Mouse (Mus musculus) heart, postnatal 0 days (tissue): ENCODE results near the gene Egfl7.

Source experiments
- CTCF ChIP-seq: IDR thresholded peaks from 2 replicates; pipeline ENCODE4 v1.5.1; 2016; ENCODE audit warnings: antibody characterized with exemption, control low read depth, low read depth
- EP300 ChIP-seq: IDR thresholded peaks from 2 replicates; pipeline ENCODE4 v1.6.1; 2016; ENCODE audit warnings: antibody characterized with exemption, low read depth

DNA sequence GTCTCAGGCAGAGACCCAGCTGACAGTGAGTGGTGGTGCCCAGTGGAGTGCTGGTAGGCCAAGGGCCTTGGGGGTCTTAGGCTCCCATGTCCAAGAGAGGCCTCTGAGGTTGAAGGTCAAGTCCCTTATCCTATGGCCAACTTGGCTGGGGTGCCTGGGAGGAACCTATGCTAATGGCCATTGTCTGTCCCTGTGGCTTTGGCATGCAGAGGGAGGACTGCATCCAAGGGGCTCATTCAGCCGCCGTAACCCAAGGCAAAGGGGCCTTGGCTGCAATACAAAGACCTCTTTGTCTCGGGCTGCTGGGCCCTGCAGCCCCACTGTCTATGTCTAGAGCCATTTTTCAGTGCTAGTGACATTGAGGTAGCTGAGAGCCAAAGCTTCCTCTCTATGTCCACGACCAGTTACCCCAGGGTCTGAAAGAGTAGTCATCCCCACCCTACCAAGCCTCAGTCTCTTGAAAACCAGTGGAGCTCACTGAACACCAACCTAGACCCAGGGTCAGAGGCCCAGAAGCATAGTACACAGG is 44.2 kb upstream of the Egfl7 start:
- TF ChIP-seq CTCF, result no peak
- no peak for TF ChIP-seq EP300
